Mouse (Mus musculus): Measurements from ENCODE around the gene Ilf3.

DNA sequence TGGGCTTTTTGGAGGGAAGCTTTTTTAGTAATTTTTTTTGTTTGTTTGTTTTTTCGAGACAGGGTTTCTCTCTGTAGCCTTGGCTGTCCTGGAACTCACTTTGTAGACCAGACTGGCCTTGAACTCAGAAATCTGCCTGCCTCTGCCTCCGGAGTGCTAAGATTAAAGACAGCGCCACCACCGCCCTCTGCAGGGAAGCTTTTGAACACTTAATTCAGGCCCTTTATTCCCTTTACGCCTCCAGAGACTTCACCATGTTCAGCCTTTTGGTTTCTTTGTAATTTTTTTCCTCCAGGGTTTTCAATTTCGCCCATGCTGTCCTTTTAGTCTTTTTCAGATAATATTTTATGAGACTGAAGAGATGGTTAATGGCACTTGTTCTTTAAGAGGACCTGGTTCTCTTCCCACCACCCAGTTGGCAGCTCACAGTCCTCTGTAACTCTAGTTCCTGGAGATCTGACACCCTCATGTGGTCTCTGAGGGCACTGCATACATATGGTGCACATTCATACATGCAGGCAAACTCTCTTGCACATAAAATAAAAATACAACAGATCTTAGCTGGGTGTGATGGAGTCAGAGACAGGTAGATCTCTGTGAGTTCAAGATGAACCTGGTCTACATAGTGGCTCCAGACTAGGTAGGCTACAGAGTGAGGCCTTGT lies 77.5 kb downstream of the Ilf3 start:
- no peak for TF ChIP-seq POLR2A (IDR thresholded peaks at IDR 0.05; ENCODE audit: extremely low read depth, insufficient read depth, low read length)
- TF ChIP-seq CTCF (IDR thresholded peaks at IDR 0.05; ENCODE audit: extremely low read depth, insufficient read depth, low read length) = no peak
